Mouse (Mus musculus) spleen, adult 2 months (tissue): ENCODE results near the gene Retnla.

Experiments
- CTCF ChIP-seq: fragments of 200-500 bp; IDR thresholded peaks from 2 replicates; pipeline ENCODE4 v1.5.1; 2011; ENCODE audit warnings: mild to moderate bottlenecking, inconsistent platforms; ENCODE audit not compliant: insufficient read depth, insufficient read length, insufficient replicate concordance; ENCODE audit errors: extremely low read depth
- POLR2A ChIP-seq: fragments of 200-500 bp; IDR thresholded peaks from 2 replicates; pipeline ENCODE4 v1.6.1; 2011; ENCODE audit warnings: low read depth, low read length, inconsistent platforms

GRCm38 (mm10) chr16:48826474-48826873, 15.9 kb upstream of the Retnla start:
- TF ChIP-seq CTCF = no peak
- no peak for TF ChIP-seq POLR2A
